Mouse (Mus musculus): ENCODE measurements around the gene Ppif.

DNA sequence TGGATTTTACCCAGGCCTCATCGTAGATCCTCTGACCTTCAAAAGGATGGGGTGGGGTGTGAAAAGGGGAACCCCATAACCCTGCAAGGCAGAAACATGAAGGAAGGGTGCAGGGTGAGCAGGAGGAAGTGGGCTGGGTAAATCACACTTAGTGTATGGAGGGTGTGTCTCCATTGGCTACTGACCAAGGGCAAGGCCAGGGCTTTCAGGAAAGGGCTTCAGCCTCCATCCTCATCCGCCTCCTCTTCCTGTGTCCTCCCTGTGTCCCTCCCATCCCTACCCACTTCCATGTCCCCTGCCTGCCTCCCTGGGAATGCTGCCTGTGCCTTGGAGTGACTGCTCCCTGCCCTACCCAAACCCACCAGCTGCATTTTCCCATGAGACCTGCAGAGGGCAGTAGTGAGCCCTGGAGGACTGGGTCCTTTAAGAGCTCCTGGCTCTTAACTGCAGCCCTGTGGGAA lies 47.8 kb upstream of the Ppif start:
- peak; percentile 89 for TF ChIP-seq CTCF (IDR thresholded peaks at IDR 0.05)
- TF ChIP-seq POLR2A (IDR thresholded peaks at IDR 0.05; ENCODE audit: insufficient read depth, low read depth, low read length) = no peak
